Mouse (Mus musculus) right cerebral cortex, postnatal 4 days (tissue): Measurements from ENCODE around the gene C1qtnf4.
"Not testable (repeated sequence)": the region's sequence is repeated elsewhere in the genome, so short reads cannot be mapped to it uniquely, and the experiment has no call there.

Experiments
- DNase-seq: peaks from one replicate; pipeline ENCODE4 v3.0.0-alpha.2; 2022

Gene C1qtnf4

GRCm38 (mm10) chr2:90887627-90888026 is 2.0 kb downstream of the C1qtnf4 start:
- no peak for DNase-seq

DNA sequence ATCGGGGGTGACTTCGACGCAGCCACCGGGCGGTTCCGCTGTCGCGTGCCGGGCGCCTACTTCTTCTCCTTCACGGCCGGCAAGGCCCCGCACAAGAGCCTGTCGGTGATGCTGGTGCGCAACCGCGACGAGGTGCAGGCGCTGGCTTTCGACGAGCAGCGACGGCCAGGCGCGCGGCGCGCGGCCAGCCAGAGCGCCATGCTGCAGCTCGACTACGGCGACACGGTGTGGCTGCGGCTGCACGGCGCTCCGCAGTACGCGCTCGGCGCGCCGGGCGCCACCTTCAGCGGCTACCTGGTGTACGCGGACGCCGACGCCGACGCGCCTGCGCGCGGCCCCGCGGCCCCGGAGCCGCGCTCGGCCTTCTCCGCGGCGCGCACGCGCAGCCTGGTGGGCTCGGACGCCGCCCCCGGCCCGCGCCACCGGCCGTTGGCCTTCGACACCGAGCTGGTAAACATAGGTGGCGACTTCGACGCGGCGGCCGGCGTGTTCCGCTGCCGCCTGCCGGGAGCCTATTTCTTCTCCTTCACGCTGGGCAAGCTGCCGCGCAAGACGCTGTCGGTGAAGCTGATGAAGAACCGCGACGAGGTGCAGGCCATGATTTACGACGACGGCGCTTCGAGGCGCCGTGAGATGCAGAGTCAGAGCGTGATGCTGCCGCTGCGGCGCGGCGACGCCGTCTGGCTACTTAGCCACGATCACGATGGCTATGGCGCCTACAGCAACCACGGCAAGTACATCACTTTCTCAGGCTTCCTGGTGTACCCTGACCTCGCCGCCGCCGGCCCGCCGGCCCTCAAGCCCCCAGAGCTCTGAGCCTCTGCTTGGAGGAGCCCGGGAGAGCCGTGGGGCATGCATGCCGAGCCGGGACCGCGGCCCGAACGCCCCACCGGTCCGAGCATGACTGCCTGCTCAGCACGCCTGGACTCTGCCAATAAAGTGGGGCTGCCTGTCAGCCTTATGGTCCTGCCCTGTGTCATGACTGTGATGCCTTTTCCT is 4.2 kb downstream of the C1qtnf4 start:
- peak; percentile 63 for DNase-seq

DNA sequence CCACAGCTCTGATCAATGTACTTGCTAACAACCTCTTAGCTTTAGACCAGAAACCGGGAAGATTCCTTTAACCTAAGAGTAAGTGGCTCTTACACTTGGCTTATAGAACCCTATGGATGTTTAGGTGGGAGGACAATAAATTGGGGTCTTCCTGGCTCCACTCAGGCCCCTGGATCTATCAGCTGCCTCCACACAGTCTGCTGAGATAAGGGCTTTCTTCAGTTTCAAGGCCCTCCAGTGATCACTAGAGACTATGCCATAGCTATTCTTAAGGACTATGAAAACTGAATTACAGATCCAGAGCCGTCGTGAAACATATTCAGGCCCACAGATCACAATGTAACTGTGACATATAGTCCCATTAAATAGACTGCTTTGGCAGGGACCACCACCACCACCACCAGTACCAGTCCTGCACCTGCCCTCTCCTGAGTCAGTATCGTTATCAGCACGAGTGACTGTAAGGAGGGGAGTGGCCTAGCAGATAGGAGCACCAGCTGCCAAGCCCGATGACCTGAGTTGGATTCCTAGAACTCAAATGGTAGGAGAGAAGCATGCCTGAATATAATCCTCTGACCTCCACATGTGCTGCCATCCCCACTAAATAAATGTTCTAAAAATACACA is 8.1 kb downstream of the C1qtnf4 start:
- no peak for DNase-seq

GRCm38 (mm10) chr2:90894299-90894677 is 8.6 kb downstream of the C1qtnf4 start:
- not testable (repeated sequence) for DNase-seq

DNA sequence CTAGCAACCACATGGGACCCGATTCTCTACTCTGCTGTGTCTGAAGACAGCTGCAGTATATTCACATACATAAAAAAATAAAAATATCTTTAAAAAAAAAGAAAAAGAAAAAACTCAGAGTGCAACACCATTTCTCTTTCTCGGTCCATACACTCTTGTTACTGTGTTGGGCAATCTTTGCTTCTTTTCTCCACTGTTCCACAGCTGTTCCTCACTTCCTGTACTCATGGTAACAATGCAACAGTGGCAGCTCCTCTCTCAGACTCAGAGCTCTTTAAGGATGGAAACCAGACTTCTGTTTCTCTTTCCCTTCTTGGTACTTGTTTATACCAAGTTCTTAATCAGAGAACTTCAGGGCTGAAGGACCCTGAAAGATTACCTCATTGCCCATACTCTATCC is 17.7 kb downstream of the C1qtnf4 start:
- DNase-seq = no peak

DNA sequence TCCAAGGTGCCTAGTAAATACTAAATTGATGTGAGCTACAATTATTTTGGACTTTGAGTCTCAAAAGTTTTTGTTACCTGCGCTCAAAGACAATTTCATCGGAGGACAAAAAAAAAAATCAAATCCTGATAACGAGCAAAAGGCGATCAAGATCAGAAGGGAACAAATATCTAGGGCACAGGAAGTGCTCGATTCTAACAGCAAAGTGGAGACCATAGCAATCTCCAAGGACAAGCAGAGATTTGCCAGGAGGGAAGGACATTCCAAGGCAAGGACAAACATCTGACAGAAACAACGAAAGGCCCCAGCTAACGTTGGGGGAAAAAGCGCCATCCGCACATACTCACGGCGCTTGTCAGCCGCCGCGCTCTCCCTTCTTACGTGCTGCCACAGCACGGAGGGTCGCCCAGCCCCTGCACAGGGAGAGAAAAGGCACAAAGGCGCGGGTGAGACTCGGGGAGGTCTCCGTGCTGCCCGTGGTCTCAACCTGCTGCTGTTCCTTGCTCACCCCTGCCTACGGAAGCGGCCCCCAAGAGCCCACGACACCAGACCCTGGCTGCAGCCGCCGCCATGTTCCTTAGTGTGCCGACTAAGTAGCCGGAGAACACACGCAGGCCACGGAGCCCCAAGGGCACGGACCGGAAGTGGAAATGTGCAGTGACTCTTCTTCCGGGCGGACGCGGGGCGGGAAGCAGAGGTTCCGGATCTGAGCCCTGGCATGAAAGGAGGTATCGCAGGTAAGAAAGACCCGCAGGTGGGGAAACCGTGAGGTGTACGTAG is 18.6 kb downstream of the C1qtnf4 start, which contains the start of the genes Kbtbd4 and Ndufs3:
Kbtbd4 (plus strand) TSS at position 665 of the 780 bp plus-strand sequence.
Ndufs3 (minus strand) TSS at position 752 of the 780 bp plus-strand sequence.
- DNase-seq = peak; percentile 83

DNA sequence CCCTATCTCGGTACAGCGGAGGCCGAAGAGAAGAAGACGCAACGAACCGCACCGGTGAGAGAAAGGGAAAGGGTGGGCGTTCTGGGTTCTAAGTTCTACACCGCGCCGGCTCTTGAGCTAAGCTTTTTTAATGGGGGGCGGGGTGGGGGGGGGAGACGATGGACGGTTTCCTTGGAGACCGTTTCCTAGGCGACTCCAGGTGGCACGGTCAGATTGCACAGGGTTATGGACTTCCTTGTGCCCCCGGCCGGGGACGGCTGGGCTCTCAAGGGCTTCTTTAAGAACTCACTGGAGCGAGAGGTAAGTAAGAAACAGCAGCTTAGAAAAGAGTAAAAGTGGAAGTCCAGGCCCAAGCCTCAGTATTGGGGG is 19.2 kb downstream of the C1qtnf4 start:
- DNase-seq = no peak

GRCm38 (mm10) chr2:90906721-90907120 is 21.1 kb downstream of the C1qtnf4 start:
- DNase-seq = no peak

DNA sequence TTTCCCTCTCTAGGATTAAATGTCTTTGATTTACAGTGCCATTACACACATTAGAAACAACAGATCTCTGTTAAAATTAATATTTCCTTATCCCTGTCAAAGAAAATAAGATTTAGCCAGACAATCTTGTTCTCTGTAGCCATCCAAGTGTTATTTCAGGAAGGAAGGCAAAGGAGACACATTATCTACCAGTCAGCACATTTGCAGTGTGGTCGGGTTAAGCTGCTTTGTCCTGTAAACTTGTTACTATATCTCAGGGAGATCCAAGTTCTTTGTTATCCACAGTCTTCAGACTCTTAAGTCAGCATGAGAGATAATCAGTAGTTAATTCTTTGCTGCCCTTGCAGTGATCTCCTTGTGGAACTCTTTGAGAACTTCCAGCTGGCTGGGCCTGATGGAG is 25.2 kb downstream of the C1qtnf4 start:
- DNase-seq = no peak

DNA sequence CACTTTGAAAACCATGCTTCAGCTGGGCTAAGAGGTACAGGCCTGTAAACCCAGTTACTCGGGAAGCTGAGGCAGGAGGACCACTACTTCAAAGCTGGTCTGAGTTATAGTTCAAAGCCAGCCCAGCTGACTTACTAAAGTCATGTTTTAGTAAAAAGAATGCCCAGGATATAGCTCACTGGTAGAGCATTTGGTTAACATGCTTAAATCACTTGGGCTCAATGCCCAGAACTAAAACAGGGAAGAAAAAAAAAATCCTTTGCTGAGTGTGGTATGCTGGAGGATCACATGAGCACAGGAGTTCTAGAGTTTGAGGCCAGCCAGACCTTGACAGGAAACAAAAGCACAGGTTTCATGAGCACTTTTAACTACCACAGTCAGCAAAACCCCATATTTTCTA is 26.0 kb downstream of the C1qtnf4 start:
- no peak for DNase-seq

- no peak for DNase-seq
Measured at GRCm38 (mm10) chr2:90913671-90914070, 28.0 kb downstream of the C1qtnf4 start.

DNA sequence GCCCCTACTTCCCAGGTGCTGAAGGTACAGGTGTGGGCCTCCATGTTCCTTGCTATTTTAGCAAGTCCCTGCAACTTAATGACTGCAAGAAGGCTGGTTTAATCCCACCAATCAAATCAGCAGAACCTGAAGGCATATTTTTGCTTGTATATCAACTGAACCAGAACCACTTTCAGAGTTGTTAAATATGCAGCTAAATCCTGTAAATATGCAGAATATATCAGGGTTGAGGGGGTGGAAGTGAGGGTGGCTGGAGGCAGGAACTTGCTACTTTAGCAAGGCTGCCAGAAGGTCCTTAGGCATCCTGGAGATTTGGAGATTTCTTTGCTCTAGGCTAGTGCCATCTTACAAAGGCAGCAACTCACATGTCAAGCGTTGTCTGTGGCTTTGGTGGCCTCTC is 29.9 kb downstream of the C1qtnf4 start:
- no peak for DNase-seq

GRCm38 (mm10) chr2:90916560-90917232 is 31.0 kb downstream of the C1qtnf4 start:
- no peak for DNase-seq

- DNase-seq = peak; percentile 62
Measured at GRCm38 (mm10) chr2:90917233-90917998, 31.8 kb downstream of the C1qtnf4 start.

DNA sequence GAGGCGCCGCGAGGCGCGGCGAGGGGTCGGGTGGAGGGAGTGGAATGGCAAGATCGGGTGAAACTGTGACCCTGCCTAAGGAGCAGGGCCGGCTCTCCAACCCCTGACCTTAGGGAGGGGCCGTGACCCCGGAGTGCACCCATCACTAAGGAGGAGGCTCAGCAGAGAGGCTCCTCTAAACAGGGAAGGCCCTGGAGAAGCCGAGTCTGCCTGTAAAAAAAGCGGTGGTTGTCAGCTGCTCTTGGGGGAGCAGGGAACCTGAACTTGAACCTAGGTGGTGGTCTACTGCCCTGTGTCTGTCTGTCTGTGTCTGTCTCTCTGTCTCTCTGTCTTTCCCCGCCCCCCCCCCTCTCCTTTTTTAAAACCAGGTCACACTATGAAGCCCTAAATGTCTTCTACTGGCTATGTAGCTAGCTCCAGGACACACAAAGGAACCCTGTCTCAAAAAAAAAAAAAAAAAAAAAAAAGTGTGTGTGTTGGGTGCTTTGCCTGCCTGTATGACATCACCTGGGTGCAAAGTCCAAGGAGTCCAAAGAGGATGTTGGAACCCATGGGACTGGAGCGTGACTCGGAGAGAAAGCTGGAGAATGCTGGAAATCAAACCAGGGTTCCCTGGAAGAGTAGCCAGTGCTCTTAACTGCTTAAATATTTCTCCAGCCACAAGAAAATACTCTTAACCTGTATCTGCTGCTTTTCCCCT is 32.5 kb downstream of the C1qtnf4 start:
- no peak for DNase-seq

DNA sequence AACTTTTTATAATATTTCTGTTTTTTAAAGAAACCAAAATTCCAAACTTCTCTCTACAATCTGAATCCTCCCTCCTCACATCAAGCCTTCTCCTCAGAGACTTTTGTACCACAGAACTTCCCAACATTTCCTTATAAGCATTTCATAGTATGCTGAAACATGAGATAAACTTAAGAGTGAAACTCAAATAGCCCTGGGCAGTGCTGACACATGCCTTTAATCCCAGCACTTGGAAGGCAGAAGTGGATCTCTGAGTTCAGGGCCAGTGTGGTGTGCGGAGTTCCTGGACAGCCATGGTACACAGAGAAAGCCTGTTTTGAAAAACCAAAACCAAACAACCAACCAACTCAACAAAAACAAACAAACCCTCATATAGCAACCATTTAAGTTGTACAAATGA is 35.5 kb downstream of the C1qtnf4 start:
- no peak for DNase-seq

DNA sequence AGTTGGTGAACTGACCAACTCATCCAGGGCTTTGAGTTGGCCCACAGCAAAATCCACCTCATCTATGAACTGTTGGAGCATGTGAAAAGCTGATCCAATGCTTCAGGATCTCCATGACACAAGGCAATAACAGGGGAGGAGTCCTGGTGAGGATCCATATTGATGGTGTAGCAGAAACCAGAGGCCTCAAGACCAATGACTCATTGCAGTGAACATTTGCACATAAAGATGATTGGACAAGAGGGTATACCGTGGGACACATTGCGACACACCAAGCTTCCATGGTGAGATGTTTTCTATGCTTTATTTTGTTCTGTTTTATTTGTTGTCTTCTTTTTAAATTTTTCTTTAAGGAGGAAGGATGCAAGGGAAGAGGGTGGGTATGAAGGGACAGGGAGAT is 37.0 kb downstream of the C1qtnf4 start:
- DNase-seq = no peak

GRCm38 (mm10) chr2:90928566-90928965 is 42.9 kb downstream of the C1qtnf4 start:
- no peak for DNase-seq

DNA sequence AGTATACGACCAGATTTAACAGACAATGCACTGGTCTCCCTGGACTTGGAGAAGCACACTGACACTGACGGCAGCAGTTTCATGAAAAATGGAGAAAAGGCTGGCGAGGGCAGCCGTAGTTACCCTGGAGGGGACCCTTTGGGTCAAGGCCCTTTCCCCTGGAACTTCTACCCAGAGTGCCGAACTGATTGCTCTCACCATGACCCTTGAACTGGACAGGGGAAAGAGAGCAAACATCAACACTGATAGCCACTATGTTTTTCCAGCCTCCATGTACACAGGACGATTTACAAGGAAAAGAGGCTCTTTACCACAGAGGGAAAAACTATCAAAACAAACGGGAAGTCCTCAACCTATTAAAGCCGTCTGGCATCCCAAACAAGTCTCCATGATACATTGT is 46.2 kb downstream of the C1qtnf4 start:
- DNase-seq = no peak

DNA sequence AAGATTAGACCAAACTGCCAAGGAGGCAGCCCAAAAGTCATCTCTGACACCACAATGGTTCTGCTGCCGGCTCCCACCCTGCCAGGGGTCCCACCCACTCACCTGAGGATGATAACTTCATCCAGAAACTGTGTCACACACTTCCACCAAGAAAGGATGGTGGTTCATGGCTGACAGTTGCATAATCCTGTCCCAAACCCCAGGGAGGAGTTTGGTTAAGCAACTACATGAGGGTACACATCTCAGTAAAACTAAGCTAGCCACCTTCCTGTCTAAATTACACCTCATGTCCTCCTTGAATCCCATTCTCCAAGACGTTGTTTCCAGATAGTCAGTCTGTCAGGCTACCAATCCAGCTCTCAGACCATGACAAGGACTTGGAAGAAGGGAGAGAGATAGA is 46.6 kb downstream of the C1qtnf4 start:
- no peak for DNase-seq

- no peak for DNase-seq
Measured at GRCm38 (mm10) chr2:90938362-90938761, 52.7 kb downstream of the C1qtnf4 start.
